Mouse (Mus musculus): ENCODE results near the gene Pla2r1. TPM values are rescaled to one million over a fixed set of nuclear protein-coding genes. Genes with fewer than 3 reads are reported as not detected.

The Pla2r1 gene
- polyA plus RNA-seq, 1 experiment from 2014 or later = 0.88 TPM

- DNase-seq (ENCODE audit: low spot score) (no peak), ATAC-seq (ENCODE audit: low FRiP score) (no peak)
- Histone ChIP-seq H3K27me3 (ENCODE audit: control insufficient read depth, insufficient read depth, low read length) (no peaks in the 10 kb centered on the region), H3K9ac (ENCODE audit: low read depth, low read length) (no peak overlapping the region), H3K4me2 (replicated peaks; ENCODE audit: low read depth, low read length) (no peak overlapping the region), H3K9me3 (ENCODE audit: control insufficient read depth, low read length) (no peaks in the 10 kb centered on the region), H3K4me1 (replicated peaks; ENCODE audit: control insufficient read depth, insufficient read depth, low read length) (no peaks in the 10 kb centered on the region), H3K36me3 (ENCODE audit: control insufficient read depth, insufficient read depth, low read length) (no peaks in the 10 kb centered on the region), H3K27ac (ENCODE audit: low read depth, low read length) (no peak overlapping the region), H3K4me3 (ENCODE audit: low read depth, low read length) (no peak overlapping the region)
- 92% methylated on average over 7 of the region's 7 CpGs for WGBS
Measured at GRCm38 (mm10) chr2:60367871-60368270, 185.2 kb downstream of the Pla2r1 start.

Other genes with a start within 250 kb of the Pla2r1 start
- gene Ly75, start 170.0 kb downstream of the Pla2r1 start, polyA plus RNA-seq (2014; fragmentation: Nextera tagmentation; extraction: Ambion mirVana) = 2.3 and 2.9 TPM in 2 replicates
- gene Itgb6, start 169.3 kb upstream of the Pla2r1 start, polyA plus RNA-seq (2014; fragmentation: Nextera tagmentation; extraction: Ambion mirVana) = 0.45 and 0.71 TPM in 2 replicates